Mouse (Mus musculus) MEL (cell line): ENCODE results near the gene Tssk2. TPM values are rescaled to one million over a fixed set of nuclear protein-coding genes. Genes with fewer than 3 reads are reported as not detected.

Experiments
- DNase-seq: peaks from one replicate; pipeline ENCODE4 v3.0.0; 2011; ENCODE audit warnings: low read depth, low spot score
- H3K27ac ChIP-seq: 2 replicates; pipeline ENCODE4 v1.5.1; 2012; ENCODE audit warnings: low read depth, mild to moderate bottlenecking, control low read depth, low read length, moderate library complexity; ENCODE audit not compliant: control insufficient read depth
- H3K27me3 ChIP-seq, 2 experiments: fragments of 150-350 bp in 1 of 2; sonication (generic) in 1 of 2; 2 replicates each; pipeline ENCODE4 v1.6.1; 2012; ENCODE audit warnings: low read length in 2 of 2, mild to moderate bottlenecking in 2 of 2, improper control_type of control experiment in 1 of 2, moderate library complexity in 1 of 2; ENCODE audit not compliant: insufficient read depth in 2 of 2, control insufficient read depth in 1 of 2
- H3K36me3 ChIP-seq, 2 experiments: 2 replicates each; pipeline ENCODE4 v1.6.1; 2012 to 2014; ENCODE audit warnings: low read length in 2 of 2, improper control_type of control experiment in 1 of 2, inconsistent platforms in 1 of 2, mild to moderate bottlenecking in 1 of 2; ENCODE audit not compliant: insufficient read depth in 2 of 2, control insufficient read depth in 1 of 2
- H3K4me1 ChIP-seq, 2 experiments: fragments of 150-350 bp in 1 of 2; sonication (generic) in 1 of 2; 2 replicates each; pipeline ENCODE4 v1.6.1; 2012; ENCODE audit warnings: low read length in 2 of 2, improper control_type of control experiment in 1 of 2, mild to moderate bottlenecking in 1 of 2; ENCODE audit not compliant: insufficient read depth in 2 of 2, control insufficient read depth in 1 of 2
- H3K4me3 ChIP-seq, 2 experiments: fragments of 150-350 bp in 1 of 2; sonication (generic) in 1 of 2; 2 replicates each; pipeline ENCODE4 v1.5.1; 2012; ENCODE audit warnings: low read depth in 2 of 2, low read length in 2 of 2, mild to moderate bottlenecking in 2 of 2, moderate library complexity in 2 of 2, control low read depth in 1 of 2, improper control_type of control experiment in 1 of 2; ENCODE audit not compliant: control insufficient read depth in 1 of 2, insufficient read depth in 1 of 2
- H3K79me2 ChIP-seq: 2 replicates; pipeline ENCODE4 v1.6.1; 2012; ENCODE audit warnings: mild to moderate bottlenecking, low read length, moderate library complexity; ENCODE audit not compliant: control insufficient read depth, poor library complexity, insufficient read depth
- H3K9ac ChIP-seq: 2 replicates; pipeline ENCODE4 v1.6.1; 2012; ENCODE audit warnings: low read depth, mild to moderate bottlenecking, control low read depth, low read length, moderate library complexity; ENCODE audit not compliant: control insufficient read depth, poor library complexity, severe bottlenecking
- H3K9me3 ChIP-seq: fragments of 150-350 bp; sonication (generic); replicated peaks from 2 replicates; pipeline ENCODE4 v1.6.1; 2012; ENCODE audit warnings: mild to moderate bottlenecking, low read length, improper control_type of control experiment, moderate library complexity; ENCODE audit not compliant: insufficient read depth
- BHLHE40 ChIP-seq: IDR thresholded peaks from 2 replicates; pipeline ENCODE4 v1.6.1; 2012; ENCODE audit warnings: low read depth, mild to moderate bottlenecking, inconsistent platforms, low read length, improper control_type of control experiment, borderline replicate concordance
- CHD2 ChIP-seq: IDR thresholded peaks from 2 replicates; pipeline ENCODE4 v1.6.1; 2011; ENCODE audit warnings: low read length, improper control_type of control experiment
- CTCF ChIP-seq, 3 experiments: IDR thresholded peaks in 2 of 3; conservative IDR thresholded peaks in 1 of 3; 2 replicates each; pipeline ENCODE4 v1.5.1; 2011 to 2012; ENCODE audit warnings: low read length in 3 of 3, low read depth in 2 of 3, mild to moderate bottlenecking in 2 of 3, improper control_type of control experiment in 1 of 3, inconsistent platforms in 1 of 3, mixed read lengths in 1 of 3, moderate library complexity in 1 of 3; ENCODE audit not compliant: control insufficient read depth in 1 of 3, insufficient read depth in 1 of 3, poor library complexity in 1 of 3, severe bottlenecking in 1 of 3
- EP300 ChIP-seq, 2 experiments: IDR thresholded peaks; 2 replicates each; pipeline ENCODE4 v1.6.1; 2011; ENCODE audit warnings: improper control_type of control experiment in 2 of 2, low read length in 2 of 2, low read depth in 1 of 2, mild to moderate bottlenecking in 1 of 2
- ETS1 ChIP-seq: IDR thresholded peaks from 2 replicates; pipeline ENCODE4 v1.6.1; 2012; ENCODE audit warnings: low read depth, mild to moderate bottlenecking, inconsistent platforms, low read length, improper control_type of control experiment, moderate library complexity
- GATA1 ChIP-seq: IDR thresholded peaks from 2 replicates; pipeline ENCODE4 v1.6.1; 2011; ENCODE audit warnings: low read depth, low read length, improper control_type of control experiment
- JUND ChIP-seq: IDR thresholded peaks from 2 replicates; pipeline ENCODE4 v1.6.1; 2011; ENCODE audit warnings: low read depth, mild to moderate bottlenecking, improper control_type of control experiment, low read length
- KAT2A ChIP-seq: conservative IDR thresholded peaks from 2 replicates; pipeline ENCODE4 v1.6.1; 2012; ENCODE audit warnings: low read depth, low read length, improper control_type of control experiment, inconsistent platforms
- MAX ChIP-seq: IDR thresholded peaks from 2 replicates; pipeline ENCODE4 v1.6.1; 2011; ENCODE audit warnings: low read length, improper control_type of control experiment
- MXI1 ChIP-seq: IDR thresholded peaks from 2 replicates; pipeline ENCODE4 v1.6.1; 2011; ENCODE audit warnings: mild to moderate bottlenecking, low read depth, low read length, improper control_type of control experiment
- MYC ChIP-seq: IDR thresholded peaks from 2 replicates; pipeline ENCODE4 v1.6.1; 2011; ENCODE audit warnings: low read depth, mild to moderate bottlenecking, low read length, improper control_type of control experiment, moderate library complexity
- NELFE ChIP-seq: IDR thresholded peaks from 2 replicates; pipeline ENCODE4 v1.6.1; 2011; ENCODE audit warnings: low read depth, low read length, improper control_type of control experiment
- RCOR1 ChIP-seq: IDR thresholded peaks from 2 replicates; pipeline ENCODE4 v1.6.1; 2012; ENCODE audit warnings: low read depth, mild to moderate bottlenecking, inconsistent platforms, low read length, improper control_type of control experiment
- SIN3A ChIP-seq: IDR thresholded peaks from 2 replicates; pipeline ENCODE4 v1.6.1; 2012; ENCODE audit warnings: low read length, improper control_type of control experiment, inconsistent platforms
- SMC3 ChIP-seq: IDR thresholded peaks from 2 replicates; pipeline ENCODE4 v1.6.1; 2011; ENCODE audit warnings: low read depth, low read length, improper control_type of control experiment
- TAL1 ChIP-seq: IDR thresholded peaks from 2 replicates; pipeline ENCODE4 v1.6.1; 2012; ENCODE audit warnings: mild to moderate bottlenecking, inconsistent platforms, low read length, moderate library complexity, mixed read lengths
- TCF12 ChIP-seq: IDR thresholded peaks from 2 replicates; pipeline ENCODE4 v1.6.1; 2014; ENCODE audit warnings: low read depth, mild to moderate bottlenecking, inconsistent platforms, low read length, improper control_type of control experiment, moderate library complexity
- USF2 ChIP-seq, 2 experiments: IDR thresholded peaks; 2 replicates each; pipeline ENCODE4 v1.6.1; 2011 to 2012; ENCODE audit warnings: improper control_type of control experiment in 2 of 2, low read length in 2 of 2, borderline replicate concordance in 1 of 2, inconsistent platforms in 1 of 2, low read depth in 1 of 2, mild to moderate bottlenecking in 1 of 2; ENCODE audit not compliant: insufficient read depth in 1 of 2
- ZC3H11A ChIP-seq: IDR thresholded peaks from 2 replicates; pipeline ENCODE4 v1.6.1; 2012; ENCODE audit warnings: low read depth, mild to moderate bottlenecking, inconsistent platforms, low read length, improper control_type of control experiment
- ZNF384 ChIP-seq: IDR thresholded peaks from 2 replicates; pipeline ENCODE4 v1.6.1; 2012; ENCODE audit warnings: low read depth, mild to moderate bottlenecking, inconsistent platforms, low read length, improper control_type of control experiment
- polyA plus RNA-seq, 2 experiments: library from polyadenylated mRNA; stranded (reverse) in 1 of 2; unstranded in 1 of 2; fragments of >175 nt in 1 of 2; fragments of >200 nt in 1 of 2; gene quantifications; 2 replicates each; pipeline versions ENCODE4 v1.2.1 to v1.2.4; 2012; ENCODE audit warnings: low replicate concordance in 2 of 2, low read depth in 1 of 2; ENCODE audit not compliant: insufficient read length in 2 of 2, insufficient read depth in 1 of 2, missing spikeins in 1 of 2
- total RNA-seq: library from RNA; depleted of rRNA; stranded (reverse); fragments of 300-350 nt; gene quantifications from 2 replicates; pipeline ENCODE4 v1.2.3, GENCODE M21; 2012

The Tssk2 gene
- total and polyA plus RNA-seq, 3 experiments = 0.24 TPM; not detected in 2

DNA sequence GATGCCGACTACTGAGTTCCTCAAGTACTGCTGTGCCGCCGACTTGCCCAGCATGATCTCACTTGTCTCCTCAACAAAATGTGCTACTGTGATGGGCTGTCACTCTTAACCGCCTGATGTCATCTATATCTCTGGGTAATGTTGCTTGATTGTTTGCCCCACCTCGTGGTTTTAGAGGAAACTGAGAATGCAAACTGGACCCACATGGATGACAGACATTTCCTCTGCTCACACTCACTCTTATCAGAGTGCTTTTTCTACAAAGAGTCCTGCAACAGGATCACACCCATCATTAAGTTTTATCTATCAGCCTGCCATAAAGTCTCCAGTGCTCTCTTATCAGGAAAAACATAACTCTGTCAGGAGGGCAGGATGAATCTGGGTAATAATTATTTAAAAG lies 27.2 kb upstream of the Tssk2 start:
- Histone ChIP-seq H3K4me1 (peaks cover 9 to 38% of the 10 kb centered on the region in 2 experiments), H3K27me3 (no peaks in the 10 kb centered on the region), H3K36me3 (peaks cover 5 to 44% of the 10 kb centered on the region in 2 experiments), H3K79me2 (peaks cover 4% of the 10 kb centered on the region), H3K4me3 (no peak overlapping the region), H3K9me3 (no peaks in the 10 kb centered on the region), H3K27ac (peak overlapping the region; percentile 53), H3K9ac (no peak overlapping the region)
- peak; percentile 88 for DNase-seq
- TF ChIP-seq ETS1 (peak; percentile 97), NELFE (no peak), SMC3 (0 out of 2 replicates have a peak, but pooled peaks have one; percentile 10), RCOR1 (peak; percentile 97), ZNF384 (peak; percentile 40; the same call in 1 of the 2 replicates), MYC (peak; percentile 94), SIN3A (peak; percentile 98), BHLHE40 (peak; percentile 66; the same call in 1 of the 2 replicates), CHD2 (no peak), TCF12 (peak; percentile 91), GATA1 (peak; percentile 94), ZC3H11A (no peak), EP300 (IDR thresholded peaks at IDR 0.05; ENCODE audit: low read depth in 1 of 2, low read length in 2 of 2) (peak; percentile 79 to 88), JUND (no peak), USF2 (IDR thresholded peaks at IDR 0.05; ENCODE audit: borderline replicate concordance in 1 of 2, insufficient read depth in 1 of 2, low read depth in 1 of 2, low read length in 2 of 2) (no peak), CTCF (IDR thresholded peaks at IDR 0.05 in 2 of 3, conservative IDR thresholded peaks at IDR 0.05 in 1 of 3; ENCODE audit: control insufficient read depth in 1 of 3, insufficient read depth in 1 of 3, low read depth in 2 of 3, low read length in 3 of 3, poor library complexity in 1 of 3, severe bottlenecking in 1 of 3) (peak in 1 of 3 experiments; percentile 18; a peak in 2 of 6 replicates), MXI1 (peak; percentile 98), MAX (peak; percentile 95), TAL1 (peak; percentile 54)

DNA sequence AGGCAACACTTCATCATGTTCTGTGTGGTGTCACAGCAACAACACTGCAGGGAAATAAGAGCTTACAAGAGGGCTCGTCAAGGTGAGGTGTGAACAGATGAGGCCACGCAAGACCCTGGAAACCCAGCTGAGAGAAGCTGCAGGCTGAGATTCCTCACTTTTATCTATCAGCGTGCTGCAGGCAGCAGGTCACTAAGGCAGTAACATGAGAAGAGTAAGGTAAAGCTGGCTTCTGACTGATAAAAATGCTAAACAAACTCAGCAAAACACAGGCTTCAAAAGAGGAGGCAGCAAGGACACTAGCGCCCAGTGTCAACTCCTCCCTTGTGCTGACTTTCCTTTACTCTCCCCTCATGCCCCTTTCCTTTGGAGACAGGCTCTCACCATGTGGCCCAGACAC lies 25.4 kb upstream of the Tssk2 start:
- Histone ChIP-seq H3K4me1 (peaks cover 9 to 38% of the 10 kb centered on the region in 2 experiments), H3K9ac (no peak overlapping the region), H3K4me3 (no peak overlapping the region), H3K9me3 (no peaks in the 10 kb centered on the region), H3K27ac (no peak overlapping the region), H3K79me2 (peaks cover 4% of the 10 kb centered on the region), H3K27me3 (no peaks in the 10 kb centered on the region), H3K36me3 (peaks cover 5 to 44% of the 10 kb centered on the region in 2 experiments)
- peak; percentile 43 for DNase-seq
- peak; percentile 42; the same call in 1 of the 2 replicates for TF ChIP-seq ETS1
- TF ChIP-seq RCOR1 = peak; percentile 77
- no peak for TF ChIP-seq JUND
- TF ChIP-seq GATA1 = peak; percentile 71
- TF ChIP-seq KAT2A = no peak
- TF ChIP-seq TCF12 = peak; percentile 76
- TF ChIP-seq BHLHE40 = peak; percentile 22; the same call in 1 of the 2 replicates
- TF ChIP-seq EP300 (IDR thresholded peaks at IDR 0.05; ENCODE audit: low read depth in 1 of 2, low read length in 2 of 2) = peak; percentile 19 to 67; a peak in 3 of 4 replicates
- peak; percentile 93 for TF ChIP-seq TAL1
